Mouse (Mus musculus) intestine, embryonic 14.5 days (tissue): ENCODE measurements around the gene Hif3a. TPM values are rescaled to one million over a fixed set of nuclear protein-coding genes. Genes with fewer than 3 reads are reported as not detected.

Experiments
- ATAC-seq: fragments of 200-750 bp; cut with Nextera tagmentation; replicated peaks from 2 replicates; pipeline ENCODE4 v1.8.0; 2017; ENCODE audit warnings: low read depth, moderate number of reproducible peaks, moderate TSS enrichment, moderate library complexity; ENCODE audit not compliant: low FRiP score, low TSS enrichment
- DNase-seq: peaks from one replicate; pipeline ENCODE4 v3.0.0-alpha.2; 2018; ENCODE audit warnings: low spot score
- H3K27ac ChIP-seq: fragments of 300-500 bp; sonication (generic); 2 replicates; pipeline ENCODE4 v1.5.1; 2014; ENCODE audit warnings: low read depth, mild to moderate bottlenecking, control low read depth
- H3K27me3 ChIP-seq: fragments of 300-500 bp; sonication (generic); replicated peaks from 2 replicates; pipeline ENCODE4 v1.6.1; 2014; ENCODE audit warnings: low read length, control low read depth; ENCODE audit not compliant: control insufficient read depth, insufficient read depth
- H3K36me3 ChIP-seq: fragments of 300-500 bp; sonication (generic); 2 replicates; pipeline ENCODE4 v1.6.1; 2014; ENCODE audit warnings: low read length, control low read depth; ENCODE audit not compliant: control insufficient read depth, insufficient read depth
- H3K4me1 ChIP-seq: fragments of 300-500 bp; sonication (generic); replicated peaks from 2 replicates; pipeline ENCODE4 v1.6.1; 2014; ENCODE audit warnings: low read length, control low read depth, mixed read lengths; ENCODE audit not compliant: control insufficient read depth, insufficient read depth
- H3K4me2 ChIP-seq: fragments of 300-500 bp; sonication (generic); 2 replicates; pipeline ENCODE4 v1.6.1; 2014; ENCODE audit warnings: low read length
- H3K4me3 ChIP-seq: fragments of 300-500 bp; sonication (generic); 2 replicates; pipeline ENCODE4 v1.5.1; 2014; ENCODE audit warnings: low read depth, low read length, control low read depth, mixed read lengths
- H3K9ac ChIP-seq: fragments of 300-500 bp; sonication (generic); 2 replicates; pipeline ENCODE4 v1.6.1; 2014; ENCODE audit warnings: mild to moderate bottlenecking, low read length
- H3K9me3 ChIP-seq: fragments of 300-500 bp; sonication (generic); 2 replicates; pipeline ENCODE4 v1.6.1; 2016; ENCODE audit warnings: low read length, control low read depth; ENCODE audit not compliant: control insufficient read depth
- WGBS: fragments of 180-500 bp; shearing (Covaris S2); extraction: QIAGEN DNeasy Blood & Tissue Kit; methylation state at CpG from one replicate; pipeline ENCODE4 v1.1.7; 2014; 5-methylcytosine and 5-hydroxymethylcytosine counted together
- polyA plus RNA-seq: library from polyadenylated mRNA; unstranded; fragments of >200 nt; fragmentation: Nextera tagmentation; extraction: Ambion mirVana; gene quantifications from 2 replicates; pipeline ENCODE4 v1.2.1, GENCODE M21; 2014

The Hif3a gene
- polyA plus RNA-seq, 1 experiment from 2014 or later = 58.2 TPM

- H3K9ac ChIP-seq = peak overlapping the region; percentile 64
- H3K36me3 ChIP-seq = peaks cover under 1% of the 10 kb centered on the region; the same call in 1 of the 2 replicates
- no peaks in the 10 kb centered on the region for H3K9me3 ChIP-seq
- H3K27me3 ChIP-seq = no peaks in the 10 kb centered on the region
- H3K4me1 ChIP-seq = peaks cover 50% of the 10 kb centered on the region
- peak overlapping the region; percentile 65 for H3K4me3 ChIP-seq
- ATAC-seq (no peak), DNase-seq (peak; percentile 97)
- H3K27ac ChIP-seq = peak overlapping the region; percentile 95
- peak overlapping the region; percentile 67 for H3K4me2 ChIP-seq
- WGBS = 23% methylated on average over 9 of the region's 9 CpGs
These were observed 2.0 kb downstream of the Hif3a start for GRCm38 (mm10) chr7:17060031-17060781.

GRCm38 (mm10) chr7:17059463-17059844 lies 2.8 kb downstream of the Hif3a start:
- peak overlapping the region; percentile 30; the same call in 1 of the 2 replicates for H3K9ac ChIP-seq
- no peaks in the 10 kb centered on the region for H3K27me3 ChIP-seq
- WGBS = 65% methylated on average over 3 of the region's 3 CpGs
- peak overlapping the region; percentile 67 for H3K4me2 ChIP-seq
- peaks cover 50% of the 10 kb centered on the region for H3K4me1 ChIP-seq
- ATAC-seq = no peak
- peaks cover 8% of the 10 kb centered on the region for H3K36me3 ChIP-seq
- peak overlapping the region; percentile 95 for H3K27ac ChIP-seq
- peak overlapping the region; percentile 65 for H3K4me3 ChIP-seq
- no peaks in the 10 kb centered on the region for H3K9me3 ChIP-seq
- DNase-seq = peak; percentile 52

DNA sequence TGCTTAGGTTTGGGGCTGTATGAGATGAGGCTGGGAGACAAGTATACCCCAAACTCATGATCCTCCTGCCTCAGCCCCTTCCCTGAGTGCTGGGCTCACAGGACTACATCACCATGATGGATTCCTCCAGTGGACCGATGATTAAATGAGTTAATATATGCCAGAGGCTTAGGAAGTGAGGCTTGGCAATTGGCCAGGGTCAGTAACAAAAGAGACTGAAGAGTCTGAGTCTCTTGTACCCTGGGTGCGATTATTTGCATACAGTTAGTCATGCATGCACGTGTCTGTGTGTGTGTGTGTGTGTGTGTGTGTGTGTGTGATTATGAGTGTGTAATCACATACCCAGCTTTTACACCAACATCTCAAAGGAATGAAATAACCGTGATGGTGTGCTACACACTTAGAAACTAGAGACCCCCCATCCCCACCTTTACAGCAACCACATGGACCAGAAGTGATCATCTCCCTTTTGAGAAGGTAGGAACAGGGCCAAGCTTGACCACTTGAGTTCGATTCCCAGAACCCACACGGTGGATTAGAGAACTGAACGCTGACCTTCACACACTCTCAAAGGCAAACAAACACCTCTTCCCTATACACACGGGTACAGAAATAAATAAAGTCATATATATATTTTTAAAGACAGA lies 3.3 kb downstream of the Hif3a start:
- H3K4me2 ChIP-seq = peak overlapping the region; percentile 67
- 36% methylated on average over 8 of the region's 8 CpGs for WGBS
- peak overlapping the region; percentile 65 for H3K4me3 ChIP-seq
- no peaks in the 10 kb centered on the region for H3K9me3 ChIP-seq
- peaks cover 13% of the 10 kb centered on the region for H3K36me3 ChIP-seq
- peak; percentile 50 for DNase-seq
- no peak overlapping the region for H3K9ac ChIP-seq
- H3K4me1 ChIP-seq = peaks cover 50% of the 10 kb centered on the region
- peak overlapping the region; percentile 95 for H3K27ac ChIP-seq
- H3K27me3 ChIP-seq = no peaks in the 10 kb centered on the region
- no peak for ATAC-seq

DNA sequence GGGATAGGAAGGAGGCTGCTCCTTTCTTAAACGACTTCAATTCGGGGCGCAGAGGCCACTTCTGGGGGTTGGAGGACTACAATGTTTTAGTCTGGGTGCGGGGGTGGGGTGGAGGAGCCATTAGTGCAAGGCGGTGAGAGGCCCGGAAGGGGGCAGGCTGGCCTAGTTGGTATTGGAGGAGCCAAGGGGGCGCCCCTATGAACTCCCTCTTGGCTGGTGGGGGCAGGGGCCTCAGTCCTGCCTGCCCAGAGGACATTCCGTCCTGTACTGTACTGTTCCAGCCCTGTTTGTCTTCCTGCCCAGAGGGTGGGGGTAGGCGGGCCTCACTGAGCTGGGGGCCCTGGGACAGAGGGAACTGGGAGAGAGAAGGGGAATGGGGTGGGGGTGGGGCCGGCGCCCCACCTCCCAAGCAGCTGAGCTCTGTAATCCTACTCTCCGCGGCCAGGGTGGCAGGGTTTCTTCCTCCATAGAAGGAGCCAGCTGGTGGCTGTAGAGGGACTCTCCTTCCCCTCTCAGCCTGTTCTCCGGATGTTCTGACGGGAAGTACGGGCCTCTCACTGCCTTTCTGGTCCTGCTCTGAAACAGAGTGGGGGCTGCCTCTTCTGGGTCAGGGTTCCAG lies 4.0 kb downstream of the Hif3a start:
- no peaks in the 10 kb centered on the region for H3K9me3 ChIP-seq
- DNase-seq (peak; percentile 90), ATAC-seq (peak; percentile 70)
- peak overlapping the region; percentile 67 for H3K4me2 ChIP-seq
- peaks cover 50% of the 10 kb centered on the region for H3K4me1 ChIP-seq
- H3K27me3 ChIP-seq = no peaks in the 10 kb centered on the region
- WGBS = 1% methylated on average over 15 of the region's 16 CpGs
- peak overlapping the region; percentile 21 for H3K4me3 ChIP-seq
- H3K9ac ChIP-seq = no peak overlapping the region
- H3K27ac ChIP-seq = peak overlapping the region; percentile 95
- H3K36me3 ChIP-seq = peaks cover 19% of the 10 kb centered on the region

GRCm38 (mm10) chr7:17056601-17057523 lies 5.4 kb downstream of the Hif3a start:
- Histone ChIP-seq H3K4me2 (peak overlapping the region; percentile 67), H3K9ac (peak overlapping the region; percentile 56), H3K36me3 (peaks cover 21% of the 10 kb centered on the region), H3K27me3 (no peaks in the 10 kb centered on the region), H3K4me1 (peaks cover 45% of the 10 kb centered on the region), H3K4me3 (peak overlapping the region; percentile 54), H3K9me3 (no peaks in the 10 kb centered on the region), H3K27ac (peak overlapping the region; percentile 95)
- ATAC-seq (peak; percentile 38), DNase-seq (peak; percentile 88)
- WGBS = 20% methylated on average over 14 of the region's 14 CpGs

- H3K4me2 ChIP-seq = peak overlapping the region; percentile 67
- H3K9me3 ChIP-seq = no peaks in the 10 kb centered on the region
- H3K4me3 ChIP-seq = peak overlapping the region; percentile 54
- peak overlapping the region; percentile 95 for H3K27ac ChIP-seq
- DNase-seq = peak; percentile 90
- peak; percentile 75 for ATAC-seq
- H3K4me1 ChIP-seq = peaks cover 41% of the 10 kb centered on the region
- H3K36me3 ChIP-seq = peaks cover 26% of the 10 kb centered on the region
- H3K27me3 ChIP-seq = no peaks in the 10 kb centered on the region
- H3K9ac ChIP-seq = peak overlapping the region; percentile 56
- WGBS = under 1% methylated on average over 42 of the region's 42 CpGs
These were observed 6.1 kb downstream of the Hif3a start for GRCm38 (mm10) chr7:17056081-17056581.

- Histone ChIP-seq H3K36me3 (peaks cover 32% of the 10 kb centered on the region), H3K9ac (no peak overlapping the region), H3K9me3 (no peaks in the 10 kb centered on the region), H3K27me3 (no peaks in the 10 kb centered on the region), H3K4me1 (peaks cover 34% of the 10 kb centered on the region), H3K4me2 (peak overlapping the region; percentile 67), H3K4me3 (peak overlapping the region; percentile 54), H3K27ac (no peak overlapping the region)
- DNase-seq = peak; percentile 24
- no peak for ATAC-seq
- WGBS = 90% methylated on average over 4 of the region's 4 CpGs
These were observed 6.8 kb downstream of the Hif3a start for GRCm38 (mm10) chr7:17055287-17055946.
